Comparison of ENCODE assay signal across 8 mouse cellular contexts in the genomic region with DNA sequence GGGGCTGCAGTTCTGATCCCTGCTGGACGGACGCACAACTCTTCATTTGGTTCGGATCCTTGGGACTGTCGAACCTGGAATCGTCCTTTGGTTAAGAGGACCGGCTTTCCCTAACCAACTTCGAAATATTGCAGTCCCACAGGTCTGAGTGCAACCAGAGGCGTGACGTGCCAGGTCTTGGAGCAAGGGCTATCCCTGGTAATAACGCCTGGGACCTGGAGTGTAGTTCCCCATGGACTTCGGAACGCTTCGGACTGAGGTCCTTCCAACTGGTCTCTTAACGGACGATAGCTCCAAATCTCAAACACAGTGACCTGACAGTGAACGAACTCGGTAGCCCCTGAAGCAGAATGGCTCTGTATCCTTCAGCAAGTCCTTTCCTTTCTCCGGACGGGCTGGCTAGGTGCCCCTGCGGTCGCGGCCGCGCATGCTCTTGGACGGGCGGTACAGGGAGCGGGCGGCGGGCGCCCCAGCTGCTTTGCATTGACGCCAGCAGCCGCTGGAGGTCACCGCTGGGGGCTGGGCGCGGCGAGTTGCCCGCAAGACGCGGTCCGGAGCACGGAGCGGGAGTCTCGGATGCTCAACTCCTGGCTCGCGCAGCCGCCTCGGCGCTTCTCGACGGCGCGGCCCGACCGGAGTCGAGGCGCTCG. TPM values are rescaled to one million over a fixed set of nuclear protein-coding genes. Genes with fewer than 3 reads are reported as not detected.
DNase-seq lines count a peak whose midpoint lies in the region; ATAC-seq and TF ChIP-seq lines count a peak whose summit lies in the region.

No protein-coding gene starts in this region.

- H3K4me1 ChIP-seq in bone marrow macrophage, adult 2 months (ENCODE audit: control insufficient read depth, insufficient read depth, low read length) = peaks cover 16% of the 10 kb centered on the region
- peaks cover 30% of the 10 kb centered on the region for H3K4me1 ChIP-seq in embryonic facial prominence, embryonic 15.5 days
- H3K4me1 ChIP-seq in heart, embryonic 11.5 days (ENCODE audit: control insufficient read depth, insufficient read depth, low read length) = peaks cover 13% of the 10 kb centered on the region; the same call in 1 of the 2 replicates
- H3K4me1 ChIP-seq in kidney, embryonic 15.5 days = peaks cover 45% of the 10 kb centered on the region
- H3K4me1 ChIP-seq in limb, embryonic 14.5 days (ENCODE audit: control insufficient read depth, insufficient read depth, low read length) = no peaks in the 10 kb centered on the region
- peaks cover 18% of the 10 kb centered on the region for H3K4me1 ChIP-seq in midbrain, embryonic 15.5 days

- H3K36me3 ChIP-seq in embryonic facial prominence, embryonic 15.5 days = no peaks in the 10 kb centered on the region
- H3K36me3 ChIP-seq in heart, embryonic 11.5 days (ENCODE audit: control insufficient read depth, insufficient read depth, low read length) = no peaks in the 10 kb centered on the region
- H3K36me3 ChIP-seq in kidney, embryonic 15.5 days = no peaks in the 10 kb centered on the region
- H3K36me3 ChIP-seq in limb, embryonic 14.5 days (ENCODE audit: control insufficient read depth, insufficient read depth, low read length) = no peaks in the 10 kb centered on the region
- no peaks in the 10 kb centered on the region for H3K36me3 ChIP-seq in midbrain, embryonic 15.5 days (replicated peaks)

- DNase-seq in limb, embryonic 14.5 days (ENCODE audit: low spot score) = peak; percentile 87
- peak; percentile 77 for DNase-seq in spleen, adult 12 weeks (ENCODE audit: low spot score)
- no peak for DNase-seq in adipocyte (ENCODE audit: low spot score)

- WGBS in embryonic facial prominence, embryonic 15.5 days = under 1% methylated on average over 55 of the region's 57 CpGs
- WGBS in heart, embryonic 11.5 days (ENCODE audit: insufficient replicate concordance) = under 1% methylated on average over 55 of the region's 57 CpGs
- under 1% methylated on average over 57 of the region's 57 CpGs for WGBS in kidney, embryonic 15.5 days
- WGBS in limb, embryonic 14.5 days = under 1% methylated on average over 43 of the region's 57 CpGs
- under 1% methylated on average over 57 of the region's 57 CpGs for WGBS in midbrain, embryonic 15.5 days

- H3K27ac ChIP-seq in bone marrow macrophage, adult 2 months (ENCODE audit: insufficient read depth, low read depth, low read length) = peak overlapping the region; percentile 59
- H3K27ac ChIP-seq in embryonic facial prominence, embryonic 15.5 days (replicated peaks) = peak overlapping the region; percentile 66
- H3K27ac ChIP-seq in heart, embryonic 11.5 days (ENCODE audit: low read depth, low read length) = peak overlapping the region; percentile 81
- H3K27ac ChIP-seq in kidney, embryonic 15.5 days = peak overlapping the region; percentile 86
- H3K27ac ChIP-seq in limb, embryonic 14.5 days (replicated peaks; ENCODE audit: low read depth, low read length) = peak overlapping the region; percentile 34; the same call in 1 of the 2 replicates
- peak overlapping the region; percentile 27 for H3K27ac ChIP-seq in midbrain, embryonic 15.5 days

- peak overlapping the region; percentile 59 for H3K4me2 ChIP-seq in embryonic facial prominence, embryonic 15.5 days (replicated peaks)
- peak overlapping the region; percentile 75 for H3K4me2 ChIP-seq in heart, embryonic 11.5 days
- peak overlapping the region; percentile 85 for H3K4me2 ChIP-seq in kidney, embryonic 15.5 days
- H3K4me2 ChIP-seq in limb, embryonic 14.5 days (replicated peaks; ENCODE audit: low read depth, low read length, severe bottlenecking) = peak overlapping the region; percentile 54
- H3K4me2 ChIP-seq in midbrain, embryonic 15.5 days = peak overlapping the region; percentile 61

- peak; percentile 88 for ATAC-seq in embryonic facial prominence, embryonic 15.5 days (ENCODE audit: insufficient number of reproducible peaks, low FRiP score, low TSS enrichment, low read depth)
- ATAC-seq in heart, embryonic 11.5 days (replicated peaks; ENCODE audit: insufficient number of reproducible peaks, low FRiP score, low TSS enrichment) = peak; percentile 81
- ATAC-seq in kidney, embryonic 15.5 days (replicated peaks; ENCODE audit: low FRiP score) = peak; percentile 87
- ATAC-seq in limb, embryonic 14.5 days (ENCODE audit: low FRiP score, low read depth) = peak; percentile 85
- ATAC-seq in midbrain, embryonic 15.5 days (replicated peaks) = peak; percentile 87

- peak overlapping the region; percentile 63 for H3K4me3 ChIP-seq in bone marrow macrophage, adult 2 months (ENCODE audit: insufficient read depth, low read length)
- H3K4me3 ChIP-seq in embryonic facial prominence, embryonic 15.5 days (replicated peaks) = peak overlapping the region; percentile 52
- peak overlapping the region; percentile 64 for H3K4me3 ChIP-seq in heart, embryonic 11.5 days (ENCODE audit: low read depth, low read length)
- H3K4me3 ChIP-seq in kidney, embryonic 15.5 days (replicated peaks) = peak overlapping the region; percentile 61
- H3K4me3 ChIP-seq in limb, embryonic 14.5 days (replicated peaks; ENCODE audit: low read length) = peak overlapping the region; percentile 52
- H3K4me3 ChIP-seq in midbrain, embryonic 15.5 days = peak overlapping the region; percentile 51

- H3K27me3 ChIP-seq in embryonic facial prominence, embryonic 15.5 days = peaks cover 59% of the 10 kb centered on the region
- H3K27me3 ChIP-seq in heart, embryonic 11.5 days (ENCODE audit: control insufficient read depth, insufficient read depth, low read length) = peaks cover 25% of the 10 kb centered on the region
- H3K27me3 ChIP-seq in kidney, embryonic 15.5 days = peaks cover 62% of the 10 kb centered on the region
- H3K27me3 ChIP-seq in limb, embryonic 14.5 days (ENCODE audit: control insufficient read depth, insufficient read depth, low read length) = peaks cover 42% of the 10 kb centered on the region
- H3K27me3 ChIP-seq in midbrain, embryonic 15.5 days (replicated peaks) = peaks cover 56% of the 10 kb centered on the region

- no peaks in the 10 kb centered on the region for H3K9me3 ChIP-seq in embryonic facial prominence, embryonic 15.5 days (replicated peaks)
- H3K9me3 ChIP-seq in heart, embryonic 11.5 days (replicated peaks; ENCODE audit: control insufficient read depth, low read length) = no peaks in the 10 kb centered on the region
- H3K9me3 ChIP-seq in kidney, embryonic 15.5 days (replicated peaks) = no peaks in the 10 kb centered on the region
- H3K9me3 ChIP-seq in limb, embryonic 14.5 days (ENCODE audit: control insufficient read depth, low read length) = no peaks in the 10 kb centered on the region
- H3K9me3 ChIP-seq in midbrain, embryonic 15.5 days = no peaks in the 10 kb centered on the region

- H3K9ac ChIP-seq in embryonic facial prominence, embryonic 15.5 days = peak overlapping the region; percentile 28; the same call in 1 of the 2 replicates
- peak overlapping the region; percentile 70 for H3K9ac ChIP-seq in heart, embryonic 11.5 days (ENCODE audit: low read depth, low read length)
- peak overlapping the region; percentile 60 for H3K9ac ChIP-seq in kidney, embryonic 15.5 days
- H3K9ac ChIP-seq in limb, embryonic 14.5 days (ENCODE audit: low read depth, low read length, severe bottlenecking) = peak overlapping the region; percentile 54
- peak overlapping the region; percentile 4; the same call in 1 of the 2 replicates for H3K9ac ChIP-seq in midbrain, embryonic 15.5 days

- TF ChIP-seq CTCF in bone marrow macrophage, adult 2 months (IDR thresholded peaks at IDR 0.05; ENCODE audit: low read depth, low read length) = no peak

- no peak for TF ChIP-seq POLR2A in bone marrow macrophage, adult 2 months (IDR thresholded peaks at IDR 0.05; ENCODE audit: borderline replicate concordance, low read depth, low read length)
- TF ChIP-seq POLR2A in limb, embryonic 14.5 days (IDR thresholded peaks at IDR 0.05; ENCODE audit: borderline replicate concordance, extremely low read depth, insufficient read depth, insufficient read length) = no peak

RNA-seq across cellular contexts. Expression of a gene that starts 0.6 kb away (rescaled TPM):
- 26.5 and 31.7 TPM in 2 replicates for polyA plus RNA-seq in bone marrow macrophage, adult 2 months (2012; ENCODE audit: insufficient read depth, insufficient read length, missing spikeins)
- 6.4 and 7.3 TPM in 2 replicates for polyA plus RNA-seq in embryonic facial prominence, embryonic 15.5 days (2015; fragmentation: Nextera tagmentation; extraction: Ambion mirVana)
- 2.7 and 3.5 TPM in 2 replicates for polyA plus RNA-seq in heart, embryonic 11.5 days (2014; fragmentation: Nextera tagmentation; extraction: Ambion mirVana)
- 5.7 and 6.2 TPM in 2 replicates for polyA plus RNA-seq in kidney, embryonic 15.5 days (2015; fragmentation: Nextera tagmentation; extraction: Ambion mirVana)
- 8.1 and 8.2 TPM in 2 replicates for polyA plus RNA-seq in limb, embryonic 14.5 days (2012; rRNA removed)
- polyA plus RNA-seq in limb, embryonic 14.5 days (2014; fragmentation: Nextera tagmentation; extraction: Ambion mirVana) = 5.5 and 6.6 TPM in 2 replicates
- 2.2 and 2.3 TPM in 2 replicates for polyA plus RNA-seq in midbrain, embryonic 15.5 days (2015; fragmentation: Nextera tagmentation; extraction: Ambion mirVana)

Comparison
In these comparisons a context has a peak if more than half of its experiments do, and no peak if none do; other contexts are left out.
1. H3K27ac ChIP-seq: peak in every context shown above with its lines; median percentile 86 in kidney, embryonic 15.5 days; 81 in heart, embryonic 11.5 days; 66 in embryonic facial prominence, embryonic 15.5 days; 59 in bone marrow macrophage, adult 2 months; 34 in limb, embryonic 14.5 days; 27 in midbrain, embryonic 15.5 days.
2. H3K9ac ChIP-seq: peak in every context shown above with its lines; median percentile 70 in heart, embryonic 11.5 days; 60 in kidney, embryonic 15.5 days; 54 in limb, embryonic 14.5 days; 28 in embryonic facial prominence, embryonic 15.5 days; 4 in midbrain, embryonic 15.5 days.